Mouse (Mus musculus): ENCODE data around the gene Limch1. TPM values are rescaled to one million over a fixed set of nuclear protein-coding genes. Genes with fewer than 3 reads are reported as not detected.

Gene Limch1
- total and polyA plus RNA-seq, 3 experiments = 0.05 TPM; not detected in 2

GRCm38 (mm10) chr5:66810396-66810795 lies 64.8 kb downstream of the Limch1 start:
- no peaks in the 10 kb centered on the region for H3K36me3 ChIP-seq (replicated peaks in 1 of 2; ENCODE audit: control insufficient read depth in 1 of 2, insufficient read depth in 1 of 2, low read length in 1 of 2)
- H3K27ac ChIP-seq (ENCODE audit: insufficient read depth, low read depth) = no peak overlapping the region
- no peaks in the 10 kb centered on the region for H3K79me2 ChIP-seq (replicated peaks; ENCODE audit: control insufficient read depth, extremely low read depth, insufficient read depth, poor library complexity, severe bottlenecking)
- no peaks in the 10 kb centered on the region for H3K4me1 ChIP-seq (ENCODE audit: control insufficient read depth in 1 of 2, insufficient read depth in 2 of 2)
- no peak overlapping the region for H3K4me2 ChIP-seq (ENCODE audit: insufficient read depth, low read depth, poor library complexity, severe bottlenecking)
- in situ Hi-C loops (cut with MboI; ENCODE audit: low pct_ligation_motif_present, low pct_unique_long_range_greater_than_20kb, low sequenced_read_pairs) = no loop called here
- dilution Hi-C loops (cut with MboI; ENCODE audit: extremely low pct_ligation_motif_present, extremely low pct_unique_long_range_greater_than_20kb, low sequenced_read_pairs) = no loop called here
- H3K27me3 ChIP-seq (replicated peaks) = no peaks in the 10 kb centered on the region
- no peak for DNase-seq (ENCODE audit: extremely low read depth)
- H3K4me3 ChIP-seq (replicated peaks in 1 of 3; ENCODE audit: low read depth in 2 of 3, low read length in 2 of 3, poor library complexity in 1 of 3) = no peak overlapping the region
- no peaks in the 10 kb centered on the region for H3K9me3 ChIP-seq (replicated peaks; ENCODE audit: low read length)
- no peak for TF ChIP-seq ZNF384 (IDR thresholded peaks at IDR 0.05; ENCODE audit: low read depth, low read length)
- TF ChIP-seq ZMIZ1 (IDR thresholded peaks at IDR 0.05; ENCODE audit: low read depth, low read length) = no peak
- no peak for TF ChIP-seq TBP (conservative IDR thresholded peaks at IDR 0.05; ENCODE audit: low read depth, low read length)
- TF ChIP-seq RAD21 (IDR thresholded peaks at IDR 0.05; ENCODE audit: low read depth, low read length) = no peak
- no peak for TF ChIP-seq BHLHE40 (IDR thresholded peaks at IDR 0.05; ENCODE audit: low read depth, low read length)
- H3K9ac ChIP-seq (ENCODE audit: insufficient read depth, low read depth) = no peak overlapping the region

- H3K4me3 ChIP-seq (replicated peaks in 1 of 3; ENCODE audit: low read depth in 2 of 3, low read length in 2 of 3, poor library complexity in 1 of 3) = no peak overlapping the region
- in situ Hi-C loops (cut with MboI; ENCODE audit: low pct_ligation_motif_present, low pct_unique_long_range_greater_than_20kb, low sequenced_read_pairs) (no loop called here), dilution Hi-C loops (cut with MboI; ENCODE audit: extremely low pct_ligation_motif_present, extremely low pct_unique_long_range_greater_than_20kb, low sequenced_read_pairs) (no loop called here)
- H3K4me2 ChIP-seq (ENCODE audit: insufficient read depth, low read depth, poor library complexity, severe bottlenecking) = no peak overlapping the region
- H3K9ac ChIP-seq (ENCODE audit: insufficient read depth, low read depth) = no peak overlapping the region
- no peaks in the 10 kb centered on the region for H3K9me3 ChIP-seq (replicated peaks; ENCODE audit: low read length)
- no peak for DNase-seq (ENCODE audit: extremely low read depth)
- H3K27ac ChIP-seq (ENCODE audit: insufficient read depth, low read depth) = no peak overlapping the region
- H3K36me3 ChIP-seq (replicated peaks in 1 of 2; ENCODE audit: control insufficient read depth in 1 of 2, insufficient read depth in 1 of 2, low read length in 1 of 2) = no peaks in the 10 kb centered on the region
- H3K79me2 ChIP-seq (replicated peaks; ENCODE audit: control insufficient read depth, extremely low read depth, insufficient read depth, poor library complexity, severe bottlenecking) = no peaks in the 10 kb centered on the region
- no peak for TF ChIP-seq CTCF (conservative IDR thresholded peaks at IDR 0.05 in 1 of 2, IDR thresholded peaks at IDR 0.05 in 1 of 2; ENCODE audit: low read depth in 2 of 2, low read length in 2 of 2)
- no peak for TF ChIP-seq ZKSCAN1 (IDR thresholded peaks at IDR 0.05; ENCODE audit: borderline replicate concordance, low read depth, low read length)
- TF ChIP-seq MAX (IDR thresholded peaks at IDR 0.05; ENCODE audit: low read length) = no peak
- TF ChIP-seq MEF2A (IDR thresholded peaks at IDR 0.05; ENCODE audit: borderline replicate concordance, low read depth, low read length) = no peak
- TF ChIP-seq IRF4 (IDR thresholded peaks at IDR 0.05; ENCODE audit: low read depth, low read length) = no peak
- TF ChIP-seq SMC3 (IDR thresholded peaks at IDR 0.05; ENCODE audit: low read depth, low read length) = no peak
- no peak for TF ChIP-seq SIN3A (IDR thresholded peaks at IDR 0.05; ENCODE audit: low read length)
- no peak for TF ChIP-seq CHD1 (IDR thresholded peaks at IDR 0.05; ENCODE audit: low read depth, low read length)
- no peak for TF ChIP-seq E2F4 (IDR thresholded peaks at IDR 0.05; ENCODE audit: insufficient replicate concordance, low read depth, low read length)
- TF ChIP-seq POLR2A (IDR thresholded peaks at IDR 0.05; ENCODE audit: low read depth, low read length) = no peak
- TF ChIP-seq KAT2A (IDR thresholded peaks at IDR 0.05; ENCODE audit: insufficient replicate concordance, low read length) = no peak
- no peak for TF ChIP-seq BHLHE40 (IDR thresholded peaks at IDR 0.05; ENCODE audit: low read depth, low read length)
- H3K27me3 ChIP-seq (replicated peaks) = no peaks in the 10 kb centered on the region
- H3K4me1 ChIP-seq (ENCODE audit: control insufficient read depth in 1 of 2, insufficient read depth in 2 of 2) = peaks cover 0 to 9% of the 10 kb centered on the region in 2 experiments; a peak in 1 of 4 replicates
These were observed 69.0 kb downstream of the Limch1 start for GRCm38 (mm10) chr5:66814674-66815073.
